Mouse (Mus musculus): ENCODE measurements at regions not wholly inside any gene's neighbourhood (a gene's known extent, or its start where the extent isn't known, plus 50 kb on each side); places are given as distances from the start of the nearest gene placed in this dataset.
A peak's percentile ranks its signal among the peaks of the same experiment; 100 is the strongest.

DNA sequence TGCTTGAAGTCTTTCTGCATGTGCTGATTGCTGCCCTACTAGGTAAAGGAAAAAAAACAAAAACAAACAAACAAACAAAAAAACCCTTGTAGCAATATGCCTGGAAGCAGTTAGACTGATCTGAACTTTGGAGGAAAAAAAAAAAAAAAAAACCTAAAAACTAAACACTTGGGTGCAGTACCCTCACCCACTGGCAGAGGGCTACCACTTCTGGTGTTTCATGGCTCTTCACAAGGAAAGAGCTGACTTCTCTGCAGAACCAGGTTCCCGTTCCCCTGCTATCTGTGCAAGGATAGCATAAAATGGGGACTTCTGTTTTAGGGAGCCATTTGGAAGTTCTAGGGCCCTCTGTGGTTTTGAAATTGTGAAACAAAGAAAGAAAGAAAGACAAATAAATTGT lies 52.2 kb upstream of the Otud4 start:
- DNase-seq: peak; percentile 21 to 55
- intact Hi-C loops (cut with DNase I): loop anchor here (5.0 kb wide), 2 partner anchors 250 to 1525 kb away; no protein-coding TSS in a partner anchor

DNA sequence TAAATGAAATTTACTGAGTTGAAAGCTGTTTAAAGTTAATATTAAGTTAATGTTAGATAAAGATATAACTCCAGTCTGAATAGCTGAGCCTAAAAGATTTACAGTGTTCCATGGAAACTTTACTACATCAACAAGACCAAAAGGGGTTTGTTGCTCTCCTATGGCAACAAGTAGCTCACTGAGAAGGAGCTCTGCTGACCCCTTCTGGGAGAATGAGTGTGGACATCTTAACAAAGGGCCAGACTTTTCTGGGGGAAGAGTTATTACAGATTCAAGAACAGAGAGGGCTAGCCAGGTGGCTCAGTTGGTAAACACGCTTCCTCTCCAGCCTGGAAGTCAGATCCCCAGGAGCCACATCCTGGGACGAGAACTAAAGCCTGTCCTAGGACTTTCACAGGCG lies 54.5 kb upstream of the Otud4 start:
- intact Hi-C loops (cut with DNase I): loop anchor here (1.0 to 5.0 kb wide), 5 partner anchors 53 to 1523 kb away; partner anchors contain the start of gene Otud4

DNA sequence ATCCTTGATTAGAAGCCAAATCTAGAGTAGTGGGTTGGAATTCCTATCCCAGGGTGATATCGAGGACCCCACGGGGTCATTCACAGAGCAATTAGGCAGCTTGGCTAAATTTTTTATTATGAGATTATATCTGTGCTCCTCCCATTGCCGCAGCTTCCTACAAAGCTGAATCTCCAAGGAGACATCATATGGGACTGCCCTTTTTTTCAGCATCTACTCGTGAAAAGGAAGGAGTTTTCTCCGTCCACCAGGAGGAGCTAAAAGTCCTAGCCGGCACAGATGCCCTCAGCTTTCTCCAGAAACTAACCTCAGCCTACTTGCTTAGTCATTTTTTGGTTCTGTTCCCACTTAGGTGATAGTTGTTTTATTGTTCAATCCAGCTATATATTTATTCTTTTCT lies 56.1 kb upstream of the Otud4 start:
- intact Hi-C loops (cut with DNase I): loop anchor here (5.0 kb wide), 1 partner anchor 51 kb away; no protein-coding TSS in a partner anchor
- peak in 1 of 2 experiments; percentile 9 for DNase-seq

More for the DNA sequence above, 54.5 kb upstream of the Otud4 start:
- peak; percentile 46 to 57 for DNase-seq

DNA sequence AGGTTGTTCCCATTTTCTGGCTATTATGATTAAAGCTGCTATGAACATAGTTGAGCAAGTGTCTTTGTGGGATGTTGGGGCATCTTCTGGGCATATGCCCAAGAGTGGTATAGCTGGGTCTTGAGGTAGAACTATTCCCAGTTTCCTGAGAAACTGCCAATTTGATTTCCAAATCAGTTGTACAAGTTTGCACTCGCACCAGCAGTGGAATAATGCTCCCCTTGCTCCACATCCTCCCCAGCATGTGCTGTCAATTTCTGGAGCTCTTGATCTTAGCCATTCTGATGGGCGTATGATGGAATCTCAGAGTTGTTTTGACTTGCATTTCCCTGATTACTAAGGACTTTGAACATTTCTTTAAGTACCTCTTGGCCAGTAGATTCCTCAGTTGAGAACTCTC lies 57.2 kb upstream of the Otud4 start:
- DNase-seq: no peak
- intact Hi-C loops (cut with DNase I): loop anchor here (5.0 kb wide), 1 partner anchor 50 kb away; no protein-coding TSS in a partner anchor

DNA sequence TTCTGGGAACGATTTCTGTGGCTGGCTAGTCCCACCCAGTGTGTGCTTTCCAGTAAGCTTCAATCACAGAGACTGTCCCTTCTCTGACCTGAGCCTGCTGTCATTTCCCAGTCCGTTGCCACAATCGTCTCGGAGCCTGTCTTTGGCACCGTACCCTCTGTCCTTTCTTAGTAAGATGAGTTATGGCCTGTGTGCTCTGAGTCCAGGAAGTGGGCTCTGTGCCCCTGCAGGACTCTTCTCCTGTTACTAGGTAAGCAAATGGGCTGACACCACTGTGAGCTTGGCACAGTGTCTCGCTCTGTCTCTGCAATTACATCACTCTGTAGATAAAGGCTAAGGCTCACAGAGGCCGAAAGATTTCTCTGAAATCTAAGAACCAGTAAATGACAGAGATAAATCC lies 63.3 kb upstream of the Otud4 start:
- intact Hi-C loops (cut with DNase I): no loop called here
- DNase-seq: peak in 1 of 2 experiments; percentile 5

DNA sequence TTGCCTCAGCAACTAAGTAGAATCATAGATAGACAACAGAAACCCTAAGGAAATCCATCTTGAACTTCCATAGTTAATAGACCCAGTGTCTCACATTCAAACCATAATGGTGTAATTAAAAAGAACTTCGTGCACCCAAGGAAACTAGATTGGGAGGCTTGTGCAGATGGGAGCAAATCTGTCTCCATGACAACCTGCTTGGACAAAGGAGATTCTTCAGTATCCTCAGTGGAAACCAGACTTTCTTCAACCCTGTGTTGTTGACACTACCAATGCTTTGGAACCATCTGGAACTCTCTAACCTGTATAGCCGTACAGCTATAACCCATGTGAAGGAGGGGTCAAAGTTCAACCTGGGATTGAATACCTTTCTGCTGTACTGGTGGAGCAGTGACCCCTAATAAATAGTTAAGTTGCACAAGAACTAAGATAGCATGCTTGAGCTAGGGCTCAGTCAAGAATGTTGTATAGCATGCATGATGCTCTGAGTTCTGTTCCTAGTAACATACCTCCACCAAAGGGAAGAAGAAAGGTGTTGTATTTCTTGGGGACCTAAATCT lies 64.2 kb upstream of the Otud4 start:
- no peak for DNase-seq
- intact Hi-C loops (cut with DNase I): no loop called here

DNA sequence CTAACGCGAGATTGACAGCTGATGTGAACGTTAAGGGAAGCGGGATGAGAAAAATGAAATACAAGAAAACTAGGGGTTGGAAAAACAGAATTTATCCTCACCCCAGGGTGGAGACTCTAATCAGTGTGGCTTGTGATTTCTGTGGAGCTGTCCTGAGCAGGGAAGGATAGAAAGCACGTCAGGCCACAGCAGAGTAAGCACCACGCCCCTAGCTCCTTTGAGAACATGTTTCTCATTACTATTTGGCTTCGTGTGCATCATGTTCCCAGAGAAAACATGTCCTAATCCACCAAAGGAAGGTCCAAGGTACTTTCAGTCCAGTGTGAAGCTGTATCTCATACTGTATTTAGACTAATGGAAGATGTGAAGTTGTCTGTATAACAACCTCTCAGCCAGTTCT lies 65.9 kb upstream of the Otud4 start:
- intact Hi-C loops (cut with DNase I): no loop called here

DNA sequence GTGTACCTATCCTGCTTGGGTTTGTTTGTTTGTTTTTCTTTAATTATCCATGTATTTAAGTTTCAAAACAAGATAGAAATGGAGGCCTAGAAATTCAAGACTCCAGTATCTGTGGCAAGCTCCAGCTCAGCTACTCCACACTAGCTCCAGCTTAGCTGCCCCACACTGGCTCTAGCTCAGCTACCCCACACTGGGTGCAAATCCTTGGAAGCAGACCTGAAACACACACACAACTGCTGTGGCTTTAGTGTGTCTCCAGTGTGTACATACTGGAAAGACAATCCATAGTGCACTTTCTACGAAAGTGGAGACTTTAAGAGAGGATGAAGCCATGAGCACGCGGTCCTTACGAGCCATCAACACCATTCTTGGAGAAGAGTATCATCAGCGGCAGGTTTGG lies 66.9 kb upstream of the Otud4 start:
- intact Hi-C loops (cut with DNase I): no loop called here
- DNase-seq: no peak

More for the DNA sequence above, 65.9 kb upstream of the Otud4 start:
- no peak for DNase-seq

DNA sequence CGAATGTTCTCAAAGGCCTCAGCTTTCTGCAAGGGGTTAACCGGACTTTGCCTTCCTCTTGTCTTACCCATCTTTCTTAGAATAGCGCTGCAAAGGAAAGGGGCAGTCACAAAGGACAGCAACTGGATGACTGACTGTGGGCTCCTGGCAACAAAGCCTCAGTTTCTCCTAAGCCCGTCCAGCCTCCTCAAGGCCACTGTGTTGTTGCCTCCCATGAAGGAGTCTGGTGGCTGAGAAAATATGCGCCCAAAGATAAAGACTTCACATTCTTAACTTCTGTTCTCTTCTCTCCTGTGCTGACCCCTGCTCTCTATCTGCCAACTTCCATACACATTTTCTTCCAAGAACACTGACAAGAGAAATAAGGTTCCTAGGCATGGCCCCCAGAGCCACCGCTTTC lies 76.3 kb upstream of the Otud4 start:
- no peak for DNase-seq
- intact Hi-C loops (cut with DNase I): no loop called here

DNA sequence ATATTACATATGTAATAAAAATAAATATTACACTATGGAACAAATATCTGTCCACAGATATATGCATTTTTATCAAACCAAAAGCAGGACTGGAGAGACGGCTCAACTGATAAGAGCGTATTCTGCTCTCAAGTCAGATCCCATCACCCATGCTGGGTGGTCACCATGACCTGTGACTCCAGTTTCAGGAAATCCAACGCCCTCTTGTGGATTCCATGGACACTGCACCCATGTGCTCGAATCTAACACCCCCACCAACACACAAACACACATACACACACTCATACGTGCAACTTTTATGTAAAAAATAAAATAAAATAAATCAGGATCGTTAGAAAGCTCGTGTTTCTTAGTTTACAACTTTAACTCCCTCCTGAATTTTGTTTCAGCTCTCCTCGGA lies 76.7 kb upstream of the Otud4 start:
- intact Hi-C loops (cut with DNase I): loop anchor here (1.0 kb wide), 1 partner anchor 265 kb away; no protein-coding TSS in a partner anchor
- peak; percentile 32 to 40 for DNase-seq

DNA sequence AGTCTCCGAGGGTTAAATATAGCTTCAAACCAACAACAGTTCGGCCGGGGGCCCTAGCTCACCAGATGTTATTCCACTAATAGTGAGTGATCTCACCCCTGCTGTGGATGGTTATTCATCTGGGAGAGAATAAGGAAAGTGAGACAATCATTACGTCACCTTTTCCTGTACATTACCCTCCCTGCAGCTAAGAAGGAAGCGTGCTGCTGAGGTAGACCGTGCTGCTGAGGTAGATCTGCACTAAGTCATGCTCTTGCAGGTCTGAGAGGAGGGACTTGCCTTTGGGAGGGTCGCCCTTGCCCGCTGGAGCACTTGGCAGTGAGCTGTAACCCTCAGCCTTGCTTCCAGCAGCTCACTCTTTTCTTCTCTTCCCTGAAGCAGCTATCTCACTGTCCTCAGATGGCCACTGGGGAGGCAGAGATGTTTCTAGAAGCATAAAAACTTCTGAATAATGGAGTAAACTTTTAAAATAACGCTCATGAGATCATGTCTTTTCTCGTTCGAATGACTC lies 77.3 kb upstream of the Otud4 start:
- peak; percentile 25 to 60 for DNase-seq
- intact Hi-C loops (cut with DNase I): loop anchor here (1.0 kb wide), 1 partner anchor 265 kb away; no protein-coding TSS in a partner anchor

DNA sequence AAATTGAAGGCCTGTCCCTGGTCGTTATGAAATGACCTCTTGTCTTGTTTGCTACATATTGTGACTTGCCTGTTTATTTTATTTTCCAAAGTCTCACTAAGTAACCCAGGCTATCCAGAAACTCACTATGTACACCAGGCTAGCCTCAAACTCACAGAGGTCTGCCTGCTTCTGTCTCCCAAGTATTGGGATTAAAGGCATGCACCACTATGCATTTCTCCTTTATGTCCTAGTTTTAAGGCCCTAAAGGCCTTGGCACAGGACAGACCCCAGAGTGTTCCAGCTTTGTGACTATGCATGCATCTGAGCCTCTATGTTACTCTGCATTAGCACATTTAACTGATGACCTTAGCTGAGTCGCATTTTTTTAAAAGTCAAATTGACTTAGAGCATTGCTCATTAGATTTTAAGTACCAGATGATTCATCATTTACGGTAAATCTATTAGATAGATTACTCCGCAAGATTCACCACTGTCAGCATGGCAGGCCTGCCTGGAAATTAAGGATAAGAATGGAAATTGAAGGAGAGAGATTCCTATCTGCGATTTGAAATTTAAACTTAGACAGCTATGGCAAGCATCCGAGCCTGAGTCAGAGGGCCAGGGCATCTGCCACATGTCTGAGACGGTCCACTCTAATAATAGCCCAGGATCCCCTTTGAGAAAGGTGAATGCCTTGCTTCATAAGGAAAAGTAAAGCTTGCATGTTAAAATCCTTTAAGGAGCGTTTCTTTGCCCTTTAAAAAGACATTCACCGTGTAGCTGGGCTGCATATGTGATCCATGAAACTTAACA lies 78.0 kb upstream of the Otud4 start:
- intact Hi-C loops (cut with DNase I): loop anchor here (1.0 kb wide), 1 partner anchor 264 kb away; no protein-coding TSS in a partner anchor

DNA sequence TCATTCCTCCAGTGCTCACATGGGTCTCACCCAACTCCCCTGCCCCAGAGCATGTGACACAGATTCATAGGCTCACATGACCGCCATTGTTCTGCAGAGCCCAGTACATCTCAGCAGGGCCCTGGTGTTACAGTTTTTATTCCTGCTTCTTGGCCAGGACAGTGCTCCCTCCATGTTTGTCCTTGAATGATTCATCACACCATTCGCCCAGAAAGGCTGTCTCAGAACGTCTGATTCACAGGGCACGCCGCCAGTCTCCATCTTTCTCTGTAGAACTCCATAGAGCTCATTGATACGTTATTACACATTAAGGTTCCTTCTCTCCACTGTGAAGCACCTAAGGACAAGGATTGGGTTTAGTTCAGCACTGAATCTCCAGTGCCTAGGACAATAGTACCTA lies 79.9 kb upstream of the Otud4 start:
- intact Hi-C loops (cut with DNase I): no loop called here
- DNase-seq: peak in 1 of 2 experiments; percentile 6

More for the DNA sequence above, 78.0 kb upstream of the Otud4 start:
- no peak for DNase-seq

DNA sequence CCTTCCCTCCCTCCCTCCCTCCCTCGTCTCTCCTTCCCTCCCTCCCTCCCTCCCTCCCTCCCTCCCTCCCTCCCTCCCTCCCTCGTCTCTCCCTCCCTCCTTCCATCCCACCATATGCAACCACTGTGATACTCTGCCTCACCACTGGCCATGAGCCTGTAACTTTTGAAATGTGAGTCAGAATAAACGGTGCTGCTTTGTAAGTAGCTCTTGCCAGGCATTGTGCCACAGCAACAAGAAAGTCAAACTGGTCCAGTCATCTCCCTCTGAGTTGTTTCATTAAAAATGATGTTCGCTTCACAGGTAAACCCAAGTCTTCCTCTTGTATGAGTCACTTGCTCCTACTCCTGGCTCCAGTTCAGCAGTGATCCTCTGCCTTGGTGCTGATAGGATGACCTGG lies 85.1 kb upstream of the Otud4 start:
- no peak for DNase-seq
- intact Hi-C loops (cut with DNase I): no loop called here

DNA sequence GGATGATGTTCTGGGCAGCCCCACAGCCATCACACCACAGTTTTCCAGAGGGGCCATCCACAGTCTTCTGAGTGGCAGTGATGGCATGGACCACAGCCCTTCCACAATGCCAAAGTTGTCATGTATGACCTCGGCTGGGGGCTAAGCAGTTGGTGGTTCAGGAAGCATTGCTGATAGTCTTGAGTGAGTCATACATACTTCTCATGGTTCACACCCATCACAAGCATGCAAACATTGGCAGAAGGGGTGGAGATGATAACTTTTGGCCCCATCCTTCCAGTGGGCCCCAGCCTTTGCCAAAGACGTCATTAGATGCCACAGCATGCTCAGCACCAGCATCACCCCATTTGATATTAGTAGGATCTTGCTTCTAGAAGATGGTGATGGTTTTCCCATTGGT lies 89.3 kb upstream of the Otud4 start:
- intact Hi-C loops (cut with DNase I): no loop called here

DNA sequence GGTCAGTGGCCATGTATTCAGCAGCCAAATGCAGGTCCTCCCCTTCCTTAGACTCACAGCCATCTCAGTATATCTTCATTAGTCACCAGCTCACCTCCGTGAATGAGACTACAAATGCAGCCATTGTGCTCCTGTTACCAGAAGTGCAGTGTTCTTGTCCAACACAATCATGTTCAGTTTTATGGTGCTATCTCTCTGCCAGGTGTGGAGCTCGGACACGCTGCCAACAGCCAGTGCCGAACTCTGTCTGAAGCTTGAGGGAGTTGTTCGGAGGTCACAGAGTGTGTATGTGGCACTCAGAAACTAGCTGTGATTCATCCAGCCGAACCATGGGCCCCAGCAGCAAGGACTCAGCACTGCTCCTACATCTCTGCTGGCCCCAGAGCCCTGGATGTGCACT lies 91.3 kb upstream of the Otud4 start:
- intact Hi-C loops (cut with DNase I): no loop called here
- no peak for DNase-seq

More for the DNA sequence above, 89.3 kb upstream of the Otud4 start:
- no peak for DNase-seq

DNA sequence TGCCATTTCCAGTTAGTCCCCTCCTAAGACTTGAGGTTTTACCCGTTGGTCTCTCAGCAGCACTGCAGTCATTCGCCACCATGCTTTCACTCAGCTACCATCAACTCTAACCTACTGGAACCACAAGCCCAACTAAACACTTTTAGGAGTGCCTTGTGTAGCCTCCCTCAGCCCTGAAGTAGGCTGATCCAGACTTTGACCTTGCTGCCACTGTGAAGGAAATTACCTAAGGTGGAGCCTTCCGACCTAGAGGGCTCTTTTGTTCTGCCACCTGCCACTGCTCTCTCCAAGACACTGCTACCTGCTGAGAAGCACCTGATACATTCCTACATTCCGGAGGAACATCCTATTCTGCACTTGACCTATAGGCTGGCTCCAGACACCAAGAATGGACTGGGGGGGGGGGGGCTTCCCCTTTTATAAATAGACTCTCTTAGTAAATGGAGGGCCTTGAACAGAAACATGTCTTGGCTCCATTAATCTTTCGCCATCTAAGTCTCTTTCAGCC lies 93.5 kb upstream of the Otud4 start:
- no peak for DNase-seq
- intact Hi-C loops (cut with DNase I): no loop called here

DNA sequence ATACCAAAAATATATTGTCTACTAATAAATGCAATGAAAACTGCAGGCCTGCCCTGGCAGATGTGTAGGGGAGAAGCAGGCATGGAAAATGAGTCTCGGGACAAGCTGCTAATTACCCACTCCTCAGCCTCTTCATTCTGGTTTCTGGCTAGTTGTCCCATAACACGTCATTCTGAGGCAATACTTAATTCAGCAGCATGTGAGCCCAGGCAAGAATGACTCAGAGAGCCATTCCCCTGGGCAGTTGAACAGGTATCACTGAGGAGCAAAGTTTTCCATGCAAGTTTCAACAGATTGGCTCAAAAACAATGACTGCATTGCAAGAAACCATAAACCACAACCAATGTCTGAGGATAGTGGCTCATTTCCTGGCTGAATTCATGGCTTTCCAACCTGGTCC lies 97.0 kb upstream of the Otud4 start:
- DNase-seq: no peak
- intact Hi-C loops (cut with DNase I): no loop called here

DNA sequence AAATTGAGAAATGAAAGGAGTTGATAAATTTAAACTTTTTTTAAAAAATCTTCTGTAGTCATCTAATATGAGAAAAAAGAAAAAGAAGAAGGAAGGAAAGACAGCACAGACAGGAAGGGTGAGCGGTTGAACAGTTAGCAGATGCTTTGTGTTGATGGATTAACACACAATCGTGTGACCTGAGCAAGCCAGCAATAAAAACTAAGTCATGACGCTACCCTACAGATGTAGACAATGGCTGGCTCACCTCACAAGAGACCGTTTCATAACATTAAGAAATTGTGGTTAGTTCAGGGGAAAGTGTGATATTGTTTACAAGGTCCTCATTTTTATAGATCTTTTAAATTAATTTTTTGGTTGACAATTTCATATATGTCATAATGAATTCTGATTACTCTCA lies 99.4 kb upstream of the Otud4 start:
- DNase-seq: no peak
- intact Hi-C loops (cut with DNase I): no loop called here

DNA sequence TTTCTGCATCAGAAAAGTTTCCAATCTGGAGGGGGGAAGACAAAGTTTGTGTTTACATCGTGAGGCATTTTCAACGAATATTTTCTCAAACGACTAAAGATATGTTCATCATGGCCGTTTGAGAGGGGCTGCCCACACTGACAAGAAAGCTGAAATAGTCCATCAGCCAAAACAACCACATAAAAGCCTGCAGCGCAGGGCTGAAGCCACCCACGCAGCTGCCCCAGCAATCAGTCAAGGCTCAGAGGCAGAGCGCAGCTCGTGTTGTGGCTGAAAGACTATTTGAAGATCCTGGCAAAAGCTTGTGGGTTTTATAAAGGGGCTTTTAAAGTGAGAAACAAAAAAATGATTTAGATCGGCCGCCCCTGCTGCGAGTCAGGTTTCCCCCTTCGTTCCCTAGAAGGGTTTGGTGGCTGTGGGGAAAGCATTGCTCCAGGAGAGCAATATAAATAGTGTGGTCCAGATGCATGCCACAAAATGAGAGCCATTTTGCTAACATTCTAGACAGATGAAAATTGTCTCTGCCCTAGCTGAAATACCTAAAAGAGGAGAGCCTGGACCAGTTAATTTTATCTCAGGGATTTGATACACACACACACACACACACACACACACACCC lies 105.0 kb upstream of the Otud4 start:
- intact Hi-C loops (cut with DNase I): loop anchor here (5.0 kb wide), 1 partner anchor 48 kb away; no protein-coding TSS in a partner anchor
- no peak for DNase-seq

DNA sequence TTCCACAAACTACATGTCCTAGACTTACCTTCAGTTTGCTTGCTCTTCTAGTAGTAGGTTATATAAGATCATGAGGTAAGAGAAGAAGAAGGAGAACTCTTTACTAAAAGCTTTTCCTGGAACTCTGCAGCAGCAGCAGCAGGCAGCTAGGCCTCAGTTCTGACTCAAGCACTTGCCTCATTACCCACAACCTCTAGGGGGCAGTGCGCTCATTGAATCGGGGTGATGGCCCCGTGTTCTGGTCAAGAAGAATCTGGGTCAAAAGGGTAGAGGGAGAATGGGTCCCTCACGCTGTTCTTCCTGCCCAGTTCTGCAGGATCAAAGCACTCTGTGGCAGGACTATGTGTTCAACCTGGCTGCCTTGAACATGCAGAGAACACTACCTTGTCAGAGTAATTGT lies 109.9 kb upstream of the Otud4 start:
- peak in 1 of 2 experiments; percentile 4 for DNase-seq
- intact Hi-C loops (cut with DNase I): no loop called here

All from heart, postnatal 36 days (tissue).